Mouse (Mus musculus): ENCODE data around the gene Mov10.

DNA sequence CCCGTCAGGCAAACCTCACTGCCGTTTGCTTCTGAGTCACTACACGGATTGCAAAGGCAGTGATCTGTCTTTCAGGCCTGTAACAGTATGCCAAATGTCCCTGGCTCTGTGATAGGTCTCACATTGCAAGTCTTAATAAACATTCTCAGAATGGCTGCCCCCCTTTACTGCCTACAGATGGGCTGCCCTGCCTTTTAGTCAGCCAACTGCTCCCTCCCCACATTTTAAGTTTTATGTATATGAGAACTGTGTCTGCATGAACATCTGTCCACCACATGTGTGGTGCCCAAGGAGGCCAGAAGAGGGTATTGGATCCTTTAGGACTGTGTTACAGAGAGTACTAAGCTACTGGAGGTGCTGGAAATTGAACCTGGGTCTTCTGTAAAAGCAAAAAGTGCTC is 47.4 kb downstream of the Mov10 start:
- no peak for TF ChIP-seq CTCF (IDR thresholded peaks at IDR 0.05; ENCODE audit: low read depth, low read length)
- TF ChIP-seq GATA1 (IDR thresholded peaks at IDR 0.05; ENCODE audit: borderline replicate concordance, low read length), result no peak
